Mouse (Mus musculus) layer of hippocampus, adult 9-10 months (tissue): ENCODE measurements around the gene 1700018B08Rik.

Source experiments
- DNase-seq: peaks from one replicate; pipeline ENCODE4 v3.0.0; 2022; ENCODE audit warnings: low spot score

1700018B08Rik gene

DNA sequence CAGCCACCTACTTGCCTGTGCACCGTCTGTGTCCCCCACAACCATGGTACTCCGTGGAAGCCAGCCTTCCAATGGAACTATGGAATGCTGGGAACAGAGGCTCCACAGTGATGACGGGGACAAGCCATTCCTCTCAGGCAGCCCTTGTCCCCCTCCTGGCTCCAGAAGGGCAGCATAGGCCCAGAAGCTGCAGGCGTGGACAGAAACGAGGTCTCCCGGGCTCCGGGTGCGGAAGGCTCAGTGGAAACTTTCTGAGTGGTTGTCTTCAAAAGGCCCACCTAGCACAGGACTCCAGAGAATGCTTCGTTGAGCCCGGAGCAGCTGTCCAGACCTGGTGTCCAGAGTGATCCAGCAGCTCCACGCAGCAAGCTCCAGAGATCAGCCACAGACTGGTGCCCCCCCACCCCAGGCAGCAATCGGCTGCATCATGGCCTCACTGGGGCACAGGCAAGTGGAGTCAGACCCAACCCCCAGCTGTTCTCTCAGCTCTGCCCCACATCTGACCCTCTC is at the start of gene 1700018B08Rik:
1700018B08Rik (minus strand) TSS at position 45 of the 510 bp plus-strand sequence.
- DNase-seq: no peak

DNA sequence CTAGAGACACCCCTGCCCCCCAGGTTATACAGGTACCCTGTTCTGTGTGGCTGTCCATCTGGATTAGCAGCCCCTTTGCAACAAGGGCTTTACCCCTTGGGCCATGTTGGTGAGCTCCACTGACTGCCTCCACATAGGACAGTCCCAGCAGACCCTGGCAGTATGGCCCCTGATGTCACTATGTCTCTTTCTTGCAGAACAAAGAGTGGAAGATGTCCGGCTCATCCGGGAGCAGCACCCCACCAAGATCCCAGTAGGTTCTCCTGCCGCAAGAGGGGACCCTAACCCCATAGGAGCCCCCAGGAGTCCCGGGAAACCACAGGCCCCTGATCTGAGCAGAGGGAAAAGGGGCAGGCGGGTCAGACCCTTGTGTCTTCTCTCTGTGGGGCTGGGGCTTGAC is 49.2 kb upstream of the 1700018B08Rik start:
- DNase-seq: no peak

DNA sequence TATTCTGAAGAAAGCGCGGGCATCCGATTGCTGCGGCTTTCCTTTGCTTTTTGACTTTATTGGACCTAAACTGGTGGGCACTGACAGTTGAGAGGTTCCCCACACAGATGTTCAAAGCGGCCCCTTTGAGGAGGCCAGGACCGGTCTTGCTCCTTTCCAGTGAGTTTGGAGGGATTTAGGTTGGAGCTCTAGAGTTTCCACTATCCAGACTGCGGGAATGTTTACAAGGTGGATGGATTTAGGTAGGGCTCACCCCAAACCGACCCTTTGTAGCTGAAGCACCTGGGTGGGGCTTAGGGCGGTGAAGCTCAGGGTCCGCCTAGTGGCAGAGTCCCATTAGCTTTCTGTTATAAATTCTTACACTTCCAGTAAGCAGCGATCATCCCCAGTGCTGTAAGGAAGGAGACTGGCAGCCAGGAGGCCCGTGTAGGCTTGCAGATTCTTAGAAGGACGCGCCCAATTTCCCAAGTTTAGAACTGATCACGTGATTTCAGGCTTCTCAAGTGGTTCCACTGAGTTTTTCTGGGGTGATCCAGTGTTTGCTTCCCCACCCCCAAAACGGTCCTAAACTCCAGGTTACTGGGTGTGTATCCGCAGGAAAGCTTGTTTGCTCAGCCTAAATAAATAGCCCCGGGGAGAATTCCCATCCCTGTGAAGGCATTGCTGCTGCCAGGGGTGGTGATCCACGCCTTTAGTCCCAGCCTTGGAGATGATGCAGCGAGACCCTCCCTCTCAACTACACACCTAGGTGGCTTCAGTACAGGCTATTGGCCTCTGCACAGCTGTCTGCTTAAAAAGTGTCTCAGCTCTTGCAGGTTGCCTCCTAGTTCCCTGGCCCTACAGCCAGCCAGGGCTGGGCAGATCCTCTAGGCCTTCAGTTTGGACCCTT is 47.3 kb upstream of the 1700018B08Rik start:
- DNase-seq: no peak

DNA sequence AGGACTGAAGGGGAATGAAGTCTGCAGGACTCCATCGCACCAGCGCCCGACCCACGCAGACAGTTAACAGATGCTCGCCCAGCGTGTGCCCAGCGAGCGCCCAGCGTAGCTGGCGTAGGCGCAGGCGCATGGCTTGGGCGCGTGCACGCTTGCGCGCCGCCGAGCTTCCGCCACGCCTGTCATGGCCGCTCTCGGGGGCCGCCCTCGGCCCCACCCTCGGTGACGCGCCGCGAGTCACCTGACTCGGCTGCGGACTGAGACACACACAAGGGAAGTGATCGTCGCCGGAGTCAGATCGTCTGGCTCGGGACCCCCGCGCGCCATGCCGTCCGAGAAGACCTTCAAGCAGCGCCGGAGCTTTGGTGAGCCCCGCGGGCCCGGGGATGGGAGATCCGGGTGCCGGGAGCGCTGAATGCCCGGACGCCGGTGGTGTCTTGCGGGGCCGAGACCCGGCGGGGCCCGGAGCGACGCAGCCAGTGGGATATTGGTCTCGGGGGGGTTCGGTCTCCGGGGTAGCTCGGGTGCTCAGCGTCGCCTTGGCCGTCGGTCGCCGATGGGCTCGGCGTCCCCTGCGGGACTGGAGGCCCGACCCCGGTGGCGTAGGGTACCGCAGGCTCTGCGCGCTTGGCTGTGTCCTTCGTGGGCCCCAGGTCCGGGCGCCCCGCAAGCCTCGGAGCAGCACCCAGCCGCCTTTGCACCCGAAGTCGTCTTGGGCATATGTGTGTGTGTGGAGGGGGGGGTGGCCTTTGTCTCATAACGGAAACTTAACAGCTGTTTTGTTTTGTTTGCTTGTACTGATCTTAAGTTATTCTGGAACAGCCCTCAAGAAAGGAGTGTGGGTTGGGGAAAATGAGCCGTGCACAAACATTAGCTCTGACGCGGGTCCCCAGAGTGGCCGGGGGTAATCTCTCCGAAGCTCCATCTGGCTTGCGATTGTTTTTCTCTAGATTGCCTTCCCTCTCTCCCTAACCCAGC is 46.4 kb upstream of the 1700018B08Rik start, which contains the start of gene Map1lc3b:
Map1lc3b (plus strand) TSS at position 159 of the 975 bp plus-strand sequence.
- peak; percentile 91 for DNase-seq

DNA sequence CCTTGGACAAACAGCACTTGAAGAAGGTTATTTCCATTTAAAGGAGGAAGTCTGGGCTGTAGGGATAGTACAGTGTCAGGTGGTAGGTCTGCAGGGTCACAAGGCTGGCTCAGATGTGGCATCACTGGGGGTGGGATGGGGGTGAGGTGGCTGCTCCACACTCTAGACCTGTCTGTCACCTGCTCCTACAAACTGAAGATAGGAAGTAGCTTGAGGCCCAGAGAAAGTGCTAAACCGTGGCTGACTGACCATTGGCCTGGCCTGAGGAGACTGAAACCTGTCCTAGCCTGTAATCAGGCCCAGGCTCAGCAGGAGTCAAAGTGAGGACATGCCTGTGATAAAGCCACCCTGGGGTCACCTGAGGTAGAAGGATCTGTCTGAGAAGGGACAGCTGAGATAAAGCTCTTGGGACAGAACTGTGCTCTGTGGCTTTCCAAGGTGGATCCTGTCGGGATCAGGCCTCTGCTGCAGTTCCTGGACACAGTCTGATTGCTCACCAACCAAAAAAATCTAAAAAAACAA is 45.1 kb upstream of the 1700018B08Rik start:
- DNase-seq: no peak

DNA sequence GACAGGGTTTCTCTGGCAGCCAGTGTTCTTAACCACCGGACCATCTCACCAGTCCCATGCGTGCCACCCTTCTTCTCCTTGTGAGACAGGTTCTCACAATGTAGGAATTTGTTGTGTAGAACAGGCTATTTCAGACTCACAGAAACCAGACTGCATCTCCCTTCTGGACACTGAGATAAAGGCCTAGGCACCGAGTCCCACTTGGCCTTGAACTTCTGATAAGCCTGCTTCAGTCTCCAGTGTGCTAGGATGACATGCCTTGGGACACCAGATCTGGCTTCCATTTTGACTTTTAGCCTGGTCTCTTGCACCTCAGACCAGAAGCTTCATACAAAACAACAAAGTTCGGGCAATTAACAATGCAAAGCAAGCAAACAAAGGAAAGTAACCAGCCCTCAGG is 44.6 kb upstream of the 1700018B08Rik start:
- no peak for DNase-seq

DNA sequence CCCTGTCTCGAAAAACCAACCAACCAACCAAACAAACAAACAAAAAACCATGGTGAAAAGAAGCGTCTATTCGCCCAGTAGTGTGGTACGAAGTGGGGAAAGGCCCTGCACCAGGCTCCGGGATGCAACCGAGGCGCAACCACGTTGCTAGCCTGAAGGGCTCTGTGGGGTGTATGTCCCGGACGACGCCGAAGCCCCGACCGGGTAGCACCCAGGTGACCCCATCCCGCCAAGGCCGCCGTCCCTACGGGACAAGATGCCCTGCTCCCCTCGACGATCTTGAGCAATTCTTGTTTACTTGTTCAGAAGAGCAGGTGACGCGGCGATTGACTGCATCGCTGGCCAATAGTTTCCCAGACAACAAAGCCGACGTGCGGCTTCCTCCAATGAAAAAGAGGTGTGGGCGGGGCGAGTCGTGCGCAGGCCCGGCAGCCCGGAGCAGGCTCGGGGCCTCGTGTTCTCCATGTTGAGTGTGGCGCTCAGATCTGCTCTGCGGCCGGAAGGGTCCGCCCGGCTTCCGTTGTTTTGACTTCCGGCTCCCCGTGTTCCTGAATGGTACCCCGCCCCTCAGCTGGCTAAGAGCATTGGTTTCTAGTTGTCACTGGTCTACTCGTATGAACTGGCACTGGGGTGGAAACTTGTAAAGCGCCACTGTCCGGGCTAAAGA is 41.2 kb upstream of the 1700018B08Rik start:
- peak; percentile 97 for DNase-seq

DNA sequence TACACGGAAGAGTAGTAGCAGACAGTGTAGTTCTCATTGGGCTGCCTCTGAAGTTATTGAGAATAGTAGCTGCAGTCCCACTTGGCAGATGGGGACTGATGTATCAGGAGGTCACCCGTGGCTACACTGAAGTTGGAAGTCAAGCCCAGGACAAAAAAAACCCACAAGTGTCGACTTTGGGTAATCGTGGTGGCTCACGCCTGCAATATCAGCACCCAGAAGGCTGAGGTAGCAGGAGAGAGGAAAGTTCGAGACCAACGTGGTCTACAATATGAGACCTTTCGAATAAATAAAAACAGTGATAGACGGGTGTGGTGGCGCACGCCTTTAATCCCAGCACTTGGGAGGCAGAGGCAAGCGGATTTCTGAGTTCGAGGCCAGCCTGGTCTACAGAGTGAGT is 40.6 kb upstream of the 1700018B08Rik start:
- no peak for DNase-seq

DNA sequence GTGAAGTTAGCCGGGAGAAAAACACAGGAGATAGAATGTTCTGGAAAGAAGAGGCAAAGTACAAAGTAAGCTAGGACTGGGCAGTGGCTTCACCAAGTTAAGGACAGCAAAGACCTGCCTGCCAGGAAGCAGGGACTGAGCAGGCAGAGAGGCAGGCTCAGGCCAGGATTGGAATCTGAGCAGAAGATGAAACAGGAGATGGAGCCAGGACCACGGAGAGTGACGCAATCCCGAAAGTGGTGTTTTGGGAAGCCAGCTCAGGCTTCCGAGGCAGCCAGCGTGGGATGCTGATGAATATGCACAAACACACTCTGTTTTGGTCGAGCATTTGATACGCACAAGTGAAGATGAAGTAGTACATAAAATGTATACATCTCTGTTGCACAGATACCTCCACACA is 39.5 kb upstream of the 1700018B08Rik start:
- no peak for DNase-seq

DNA sequence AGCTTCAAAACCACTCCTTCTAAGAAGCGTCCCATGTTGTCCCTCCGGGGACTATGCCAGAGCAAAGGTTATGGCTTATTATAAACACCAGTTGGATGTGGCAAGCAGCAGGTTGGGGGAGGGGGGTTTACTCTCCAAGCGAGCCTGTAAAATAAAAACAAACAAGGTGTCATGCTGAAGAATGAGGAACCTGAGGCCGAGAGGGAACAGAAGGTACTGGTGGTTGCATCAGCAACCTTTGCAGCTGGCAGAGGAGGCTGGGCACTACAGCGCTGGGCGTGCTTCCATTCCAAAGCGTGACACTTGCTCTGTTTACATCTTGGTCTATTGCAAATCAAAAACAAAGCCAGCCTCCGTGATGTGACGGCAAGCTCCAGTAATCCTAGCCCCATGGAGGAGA is 36.3 kb upstream of the 1700018B08Rik start:
- no peak for DNase-seq

DNA sequence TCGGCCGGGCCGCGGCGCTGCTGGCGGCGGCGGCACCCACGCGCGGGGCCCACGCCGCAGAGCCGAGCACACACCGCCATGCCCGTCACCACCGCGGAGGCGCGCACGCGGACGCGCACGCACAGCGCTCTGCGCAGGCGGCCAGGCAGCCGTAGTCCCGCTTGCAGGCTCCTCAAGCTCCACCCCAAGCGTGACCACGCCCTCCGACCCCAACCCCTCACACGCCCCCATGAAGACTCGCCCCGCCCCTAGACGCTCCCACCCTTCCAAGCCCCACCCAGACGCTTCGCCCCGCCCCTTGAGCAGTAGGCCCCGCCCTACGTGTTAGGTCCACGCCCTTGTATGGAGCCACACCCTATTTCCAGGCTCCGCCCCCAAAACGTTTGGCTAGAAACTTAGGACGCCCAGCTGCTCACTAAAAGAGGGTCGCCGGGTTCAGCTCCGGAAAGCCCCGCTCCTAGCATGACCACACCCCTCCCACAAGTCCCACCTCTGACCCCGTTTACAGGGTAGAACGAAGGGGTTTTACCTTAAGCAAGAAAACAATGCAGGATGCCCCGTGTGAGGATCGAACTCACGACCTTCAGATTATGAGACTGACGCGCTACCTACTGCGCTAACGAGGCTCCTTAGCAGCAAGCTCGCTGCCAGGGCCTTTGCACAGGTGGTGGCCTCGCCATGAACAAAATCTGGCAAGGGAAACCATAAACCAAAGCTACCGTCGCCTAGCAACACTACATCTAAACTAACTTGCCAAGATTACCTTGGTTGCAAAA is 34.7 kb upstream of the 1700018B08Rik start, which contains the start of gene Fbxo31:
Fbxo31 (minus strand) TSS at position 131 of the 776 bp plus-strand sequence.
- DNase-seq: peak; percentile 92

DNA sequence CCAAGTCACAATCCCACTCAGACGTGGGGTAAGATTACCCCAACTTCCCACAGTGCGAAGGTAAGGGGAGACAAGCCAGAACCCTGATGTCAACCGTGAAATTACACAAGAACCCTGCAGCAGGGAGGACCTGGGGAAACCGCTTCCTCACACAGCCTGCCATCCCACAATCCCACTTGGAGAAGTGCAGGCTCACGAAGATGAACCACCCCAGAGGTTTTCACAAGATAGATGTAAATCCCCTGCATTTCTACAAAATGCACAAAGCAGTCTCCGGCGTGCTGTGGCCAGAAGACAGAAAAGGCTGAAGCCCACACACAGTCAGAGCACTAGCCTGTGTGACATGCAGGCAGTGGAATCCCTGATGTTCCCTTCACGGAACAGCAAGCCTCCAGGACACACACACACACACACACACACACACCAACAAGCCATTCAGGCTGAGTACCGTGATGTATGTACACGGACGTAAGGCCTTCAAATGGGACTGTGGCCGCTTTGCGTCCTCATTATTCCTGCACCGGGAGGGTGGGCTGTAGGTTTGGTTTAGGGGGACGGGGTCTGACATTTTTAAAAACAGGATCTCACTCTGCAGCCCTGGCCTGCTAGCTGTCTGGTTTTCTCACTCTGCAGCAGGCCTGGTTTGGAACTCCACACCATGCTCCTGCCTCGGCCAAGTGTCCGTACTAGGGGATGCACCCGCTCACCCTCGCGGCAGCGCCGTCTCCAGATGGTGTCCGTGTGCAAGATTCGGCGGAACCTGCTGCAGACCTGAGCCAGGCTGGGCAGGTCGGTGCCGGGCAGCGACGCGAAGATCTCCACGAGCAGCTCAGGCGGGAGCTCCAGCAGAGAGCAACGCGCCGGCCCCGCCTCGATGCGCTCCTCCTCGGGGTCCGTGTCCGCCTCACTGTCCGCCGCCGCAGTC is 33.9 kb upstream of the 1700018B08Rik start:
- no peak for DNase-seq

DNA sequence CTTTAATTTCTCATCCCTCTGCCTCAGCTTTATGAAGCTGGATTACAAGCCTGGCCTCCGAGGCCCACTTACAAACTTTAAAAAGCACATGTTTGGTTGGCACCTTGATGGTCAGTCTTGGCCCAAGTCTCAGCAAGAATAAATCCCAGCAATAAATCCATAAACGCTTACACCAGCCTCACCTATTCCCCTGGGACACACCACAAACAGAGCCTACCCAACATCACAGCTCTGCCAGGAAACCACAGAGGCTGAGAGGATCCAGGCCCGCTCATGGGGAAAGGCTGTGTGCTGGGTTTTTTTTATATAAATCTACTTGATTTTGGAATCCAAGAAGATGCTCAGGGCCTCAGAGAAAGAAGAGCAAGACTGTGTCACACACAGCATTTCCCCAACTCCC is 31.5 kb upstream of the 1700018B08Rik start:
- no peak for DNase-seq

DNA sequence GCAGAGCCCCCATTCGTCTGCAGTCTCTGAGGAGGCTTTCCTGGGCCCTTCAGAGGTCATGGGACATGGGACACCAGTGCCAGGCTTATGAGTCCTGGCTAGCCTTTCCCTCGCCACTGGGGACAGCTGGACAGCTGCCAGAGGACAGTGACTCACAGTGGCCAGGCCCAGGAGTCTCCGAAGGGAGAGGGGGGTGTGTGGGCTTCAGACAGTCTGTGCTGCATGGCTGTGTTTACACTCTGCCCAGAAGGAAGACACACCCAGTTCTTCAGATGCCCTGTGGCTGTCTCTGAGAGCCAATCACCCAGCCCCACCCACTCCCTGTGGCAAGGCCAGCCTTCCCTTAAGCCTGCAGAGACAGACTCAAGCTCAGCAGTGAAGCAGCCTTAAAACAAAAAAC is 29.2 kb upstream of the 1700018B08Rik start:
- DNase-seq: no peak

DNA sequence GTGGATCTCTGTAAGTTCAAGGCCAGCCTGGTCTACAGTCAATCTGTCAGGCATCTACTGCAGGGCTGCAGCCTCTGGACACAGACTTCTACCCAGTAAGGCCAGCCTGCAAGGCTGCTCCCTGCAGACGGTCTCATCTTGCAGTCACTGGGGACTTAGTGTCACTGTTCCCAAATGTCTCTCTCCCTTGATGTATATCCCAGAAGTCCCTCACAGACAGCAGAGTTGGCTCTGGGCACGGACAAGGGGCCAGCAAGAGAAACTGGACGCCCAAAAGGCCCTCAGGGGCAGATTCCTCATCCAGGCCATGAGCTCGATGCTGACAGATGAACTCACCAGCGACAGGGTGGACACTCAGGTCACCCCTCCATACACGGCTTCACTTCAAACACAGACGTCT is 28.0 kb upstream of the 1700018B08Rik start:
- DNase-seq: no peak

DNA sequence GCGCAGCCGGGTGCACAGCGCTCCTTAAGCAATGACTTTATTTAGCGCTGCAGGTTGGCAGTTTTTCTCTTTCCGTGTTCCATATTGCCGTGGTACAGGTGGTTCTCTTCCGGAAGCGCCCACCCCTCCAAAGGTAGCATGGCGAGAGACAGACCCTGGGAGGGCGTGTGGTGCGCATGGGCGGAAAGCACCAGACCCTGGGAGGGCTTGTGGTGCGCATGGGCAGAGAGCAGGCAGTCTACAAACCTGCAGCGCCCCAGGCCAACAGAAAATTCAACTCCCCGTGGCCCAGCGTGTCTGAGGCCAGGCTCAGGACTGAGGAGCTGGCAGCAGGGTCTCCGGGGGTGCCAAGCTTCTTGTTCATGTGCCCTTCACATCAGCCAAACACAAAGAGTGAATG is 26.7 kb upstream of the 1700018B08Rik start:
- DNase-seq: no peak

DNA sequence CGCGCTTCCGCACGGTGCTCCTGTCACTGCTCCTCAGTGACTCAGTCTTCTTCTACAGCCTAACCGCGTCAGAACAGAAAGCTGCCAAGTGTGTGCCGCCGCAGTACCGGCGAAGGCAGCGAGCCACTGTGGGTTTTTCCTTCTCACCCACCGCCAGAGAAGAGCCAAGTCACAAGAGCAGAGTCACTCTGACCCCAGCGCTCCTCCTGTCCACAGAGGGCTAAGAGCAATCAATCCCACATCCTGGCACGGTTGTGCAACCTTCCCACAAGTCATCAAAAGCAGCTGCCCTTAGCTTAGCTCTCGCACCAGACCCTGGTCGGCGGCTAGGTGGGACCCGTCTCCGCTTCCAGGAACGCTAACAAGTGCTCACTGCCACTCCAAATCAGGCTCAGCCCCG is 26.2 kb upstream of the 1700018B08Rik start:
- DNase-seq: no peak

DNA sequence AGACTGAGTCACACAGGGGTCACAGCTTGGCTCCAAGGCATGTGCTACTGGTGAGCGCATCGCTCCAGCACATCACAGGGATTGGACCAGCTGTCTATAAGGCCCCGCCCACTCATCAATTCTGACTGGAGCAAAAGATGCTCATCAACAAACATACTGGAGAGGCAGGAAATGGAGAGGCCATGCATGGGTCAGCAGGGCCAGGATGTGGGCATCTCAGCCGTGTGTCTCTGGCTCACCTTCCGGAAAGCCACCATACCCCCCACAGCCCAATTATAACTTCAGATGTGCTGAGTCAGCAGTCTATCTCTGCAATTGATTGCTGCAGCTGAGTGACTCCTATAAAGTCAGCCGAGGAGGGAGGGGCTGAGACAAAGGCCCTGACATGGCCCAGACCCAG is 24.2 kb upstream of the 1700018B08Rik start:
- DNase-seq: no peak

DNA sequence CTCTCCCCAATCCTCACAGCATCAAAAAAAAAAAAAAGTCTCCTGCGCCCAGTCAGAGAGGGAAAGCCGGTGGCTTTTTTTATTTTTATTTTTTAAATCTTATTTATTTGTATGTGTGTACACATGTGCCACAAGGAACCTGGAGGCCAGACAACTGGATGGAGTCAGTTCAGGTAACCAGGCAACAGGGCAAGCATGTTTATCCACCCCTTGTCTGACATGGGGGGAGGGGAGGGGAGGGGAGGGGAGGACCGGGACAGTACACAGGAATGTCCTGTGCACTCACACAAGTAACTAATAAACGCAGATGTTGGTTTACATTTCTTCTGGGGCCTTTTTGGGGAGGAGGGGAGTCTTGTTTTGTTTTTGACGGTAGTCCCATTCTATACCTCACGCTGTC is 19.6 kb upstream of the 1700018B08Rik start:
- no peak for DNase-seq

DNA sequence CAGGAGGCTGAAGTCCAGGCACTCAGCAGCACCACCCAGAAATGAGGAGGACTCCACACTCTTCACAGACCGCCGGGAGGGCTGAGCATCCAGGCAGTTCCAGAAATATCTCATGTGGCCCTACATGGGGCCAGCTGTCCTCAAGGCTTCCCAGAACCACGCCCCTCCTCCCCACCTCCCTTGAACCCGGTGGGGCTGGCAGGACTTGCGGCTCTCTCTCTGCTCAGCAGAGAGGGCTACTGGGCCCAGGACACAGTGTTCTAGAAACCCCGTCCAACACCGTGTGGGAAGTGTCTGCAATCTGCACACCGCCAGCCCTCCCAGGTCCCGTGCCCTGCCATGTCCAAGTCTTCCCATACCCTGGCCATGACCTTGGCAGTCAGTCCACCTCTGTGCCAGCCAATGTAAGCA is 18.8 kb upstream of the 1700018B08Rik start:
- DNase-seq: no peak
